Mouse (Mus musculus) layer of hippocampus, adult 11-12 months (tissue): ENCODE measurements around the gene Tmem117.

Experiments
- DNase-seq: peaks from one replicate; pipeline ENCODE4 v3.0.0; 2022; ENCODE audit warnings: low spot score

Tmem117 gene

GRCm38 (mm10) chr15:95138709-95139409, 509.8 kb downstream of the Tmem117 start:
- DNase-seq: no peak

GRCm38 (mm10) chr15:95144131-95144530, 515.1 kb downstream of the Tmem117 start:
- no peak for DNase-seq

- DNase-seq: no peak
Measured at GRCm38 (mm10) chr15:95145118-95145517, 516.1 kb downstream of the Tmem117 start.
